Mouse (Mus musculus) urinary bladder, postnatal 25 days (tissue): ENCODE measurements around the gene Lrguk.

Experiments
- DNase-seq: peaks from one replicate; pipeline ENCODE4 v3.0.0; 2022; ENCODE audit warnings: low spot score

The Lrguk gene

GRCm38 (mm10) chr6:34148021-34148420 is 118.8 kb downstream of the Lrguk start:
- no peak for DNase-seq

- DNase-seq = no peak
These were observed 119.4 kb downstream of the Lrguk start for GRCm38 (mm10) chr6:34148639-34149038.

GRCm38 (mm10) chr6:34149066-34149465 is 119.8 kb downstream of the Lrguk start:
- DNase-seq = no peak

GRCm38 (mm10) chr6:34149821-34150220 is 120.6 kb downstream of the Lrguk start:
- no peak for DNase-seq

- no peak for DNase-seq
These were observed 124.1 kb downstream of the Lrguk start for GRCm38 (mm10) chr6:34153069-34154052.

- no peak for DNase-seq
These were observed 125.0 kb downstream of the Lrguk start for GRCm38 (mm10) chr6:34154202-34154601.

- DNase-seq = no peak
These were observed 126.0 kb downstream of the Lrguk start for GRCm38 (mm10) chr6:34155137-34155804.

- DNase-seq = no peak
These were observed 126.8 kb downstream of the Lrguk start for GRCm38 (mm10) chr6:34156057-34156456.

- no peak for DNase-seq
These were observed 127.8 kb downstream of the Lrguk start for GRCm38 (mm10) chr6:34156841-34157748.

- no peak for DNase-seq
These were observed 131.0 kb downstream of the Lrguk start for GRCm38 (mm10) chr6:34159998-34160815.

- no peak for DNase-seq
These were observed 131.6 kb downstream of the Lrguk start for GRCm38 (mm10) chr6:34160816-34161310.

- no peak for DNase-seq
These were observed 132.3 kb downstream of the Lrguk start for GRCm38 (mm10) chr6:34161511-34161910.

- DNase-seq = no peak
These were observed 133.4 kb downstream of the Lrguk start for GRCm38 (mm10) chr6:34162607-34163006.

- DNase-seq = no peak
These were observed 133.8 kb downstream of the Lrguk start for GRCm38 (mm10) chr6:34163014-34163413.

- no peak for DNase-seq
These were observed 139.6 kb downstream of the Lrguk start for GRCm38 (mm10) chr6:34168834-34169233.

GRCm38 (mm10) chr6:34170844-34171494 is 141.7 kb downstream of the Lrguk start:
- no peak for DNase-seq

GRCm38 (mm10) chr6:34171748-34172457 is 142.7 kb downstream of the Lrguk start:
- DNase-seq = no peak

GRCm38 (mm10) chr6:34173251-34173650 is 144.0 kb downstream of the Lrguk start:
- no peak for DNase-seq

- no peak for DNase-seq
These were observed 145.5 kb downstream of the Lrguk start for GRCm38 (mm10) chr6:34174715-34175114.
